In the genomic region with DNA sequence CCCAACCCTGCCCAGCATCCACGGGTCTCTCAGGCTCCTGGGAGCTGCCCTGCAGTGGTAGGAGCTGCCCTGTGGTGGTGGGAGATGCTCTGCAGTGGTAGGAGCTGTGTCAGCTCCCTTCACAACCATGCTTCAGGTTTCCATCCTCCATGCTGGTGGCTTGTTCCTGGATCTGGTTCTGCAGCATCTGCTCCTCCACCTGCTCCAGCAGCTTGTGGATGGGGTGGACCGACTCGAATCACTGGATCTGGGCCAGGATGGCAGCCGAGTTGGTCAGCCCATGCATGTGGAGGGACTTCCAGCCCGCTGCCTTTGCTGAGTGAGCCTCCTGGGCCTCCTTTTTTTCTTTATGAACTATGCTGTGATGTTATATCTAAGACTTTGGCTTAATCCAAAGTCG, we compare ENCODE assay signal across 16 mouse cellular contexts. TPM values are rescaled to one million over a fixed set of nuclear protein-coding genes. Genes with fewer than 3 reads are reported as not detected.
A peak's percentile ranks its signal among the peaks of the same experiment; 100 is the strongest.
DNase-seq lines count a peak whose midpoint lies in the region; ATAC-seq and TF ChIP-seq lines count a peak whose summit lies in the region.
"Had no signal": no experiment of that assay in that cellular context is flagged by ENCODE, and none has a peak within 500 bp of the region (broad histone marks: within the 10 kb centered on the region; RNA-seq: fewer than 3 reads in every experiment).

No protein-coding gene starts in this region.

- TF ChIP-seq CTCF in brain, embryonic 14.5 days (IDR thresholded peaks at IDR 0.05; ENCODE audit: borderline replicate concordance, extremely low read depth, insufficient read depth, insufficient read length) = no peak

- TF ChIP-seq POLR2A in brain, embryonic 14.5 days (IDR thresholded peaks at IDR 0.05; ENCODE audit: borderline replicate concordance, extremely low read depth, insufficient read depth, insufficient read length, poor library complexity, severe bottlenecking) = no peak

- peak; percentile 59 for DNase-seq in layer of hippocampus, adult 11-12 months (ENCODE audit: low spot score)
- DNase-seq in layer of hippocampus, adult 9-10 months (ENCODE audit: low spot score) = no peak
- peak; percentile 29 for DNase-seq in brain, embryonic 14.5 days (ENCODE audit: low read depth)
- DNase-seq in cerebellum, adult 8-10 months = peak; percentile 93
- peak; percentile 57 to 76 for DNase-seq in layer of hippocampus, adult 8-10 months (ENCODE audit: low spot score in 2 of 2)
- no peak for DNase-seq in lung, postnatal 14 days
- no peak for DNase-seq in kidney, postnatal 4 days
- DNase-seq: adrenal gland, postnatal 36 days; heart, postnatal 10 days; thymus, adult 2 months had no signal

- no peak for ATAC-seq in activated CD4-positive, CD25-positive, alpha-beta regulatory T cell, adult 4 months
- ATAC-seq: forebrain, embryonic 13.5 days; inflammation-experienced regulatory T-cells, adult 6 months; midbrain, embryonic 16.5 days had no signal

RNA-seq across cellular contexts. Expression of a gene that starts 13.5 kb away (rescaled TPM):
- polyA plus RNA-seq in brain, embryonic 14.5 days (2012; rRNA removed) = 1.8 TPM in 2 replicates
- 10 to 100 TPM; 13.9 to 26.8 (median 18.1) TPM for total RNA-seq in layer of hippocampus, adult 8-10 months (2022)
- polyA plus RNA-seq in activated CD4-positive, CD25-positive, alpha-beta regulatory T cell, adult 4 months (2017; shearing (Covaris generic)) = 1 to 10 TPM; 1.7 to 2.2 TPM
- polyA plus RNA-seq: G1E, macrophage had no signal

RNA-seq across cellular contexts. Expression of a gene that starts 19.0 kb away (rescaled TPM):
- polyA plus RNA-seq in brain, embryonic 14.5 days (2012; rRNA removed) = 28.5 and 31.8 TPM in 2 replicates
- 10 to 100 TPM; 40.1 to 62.4 (median 51.7) TPM for total RNA-seq in layer of hippocampus, adult 8-10 months (2022)
- polyA plus RNA-seq in activated CD4-positive, CD25-positive, alpha-beta regulatory T cell, adult 4 months (2017; shearing (Covaris generic)) = 10 to 100 TPM; 23.2 to 23.6 TPM

RNA-seq across cellular contexts. Expression of a gene that starts 47.3 kb away (rescaled TPM):
- polyA plus RNA-seq in brain, embryonic 14.5 days (2012; rRNA removed) = 117 and 137 TPM in 2 replicates
- total RNA-seq in layer of hippocampus, adult 8-10 months (2022) = 10 to 100 TPM; 35.5 to 42.7 (median 36.9) TPM
- polyA plus RNA-seq in activated CD4-positive, CD25-positive, alpha-beta regulatory T cell, adult 4 months (2017; shearing (Covaris generic)) = 10 to 100 TPM; 23.3 to 24.5 TPM

RNA-seq across cellular contexts. Expression of a gene that starts 53.9 kb away (rescaled TPM):
- 33.1 and 52.4 TPM in 2 replicates for polyA plus RNA-seq in brain, embryonic 14.5 days (2012; rRNA removed)
- total RNA-seq in layer of hippocampus, adult 8-10 months (2022) = 10 to 100 TPM; 19.7 to 22.4 (median 19.7) TPM
- 10 to 100 TPM; 26.8 to 32.9 TPM for polyA plus RNA-seq in activated CD4-positive, CD25-positive, alpha-beta regulatory T cell, adult 4 months (2017; shearing (Covaris generic))

Comparison
In these comparisons a context has a peak if more than half of its experiments do, and no peak if none do; other contexts are left out.
1. DNase-seq: peak in layer of hippocampus, adult 11-12 months (single experiment), brain, embryonic 14.5 days (single experiment), cerebellum, adult 8-10 months (single experiment) and layer of hippocampus, adult 8-10 months (2 of 2); none in layer of hippocampus, adult 9-10 months (single experiment), lung, postnatal 14 days (single experiment) and kidney, postnatal 4 days (0 of 2).